Mouse (Mus musculus) heart, embryonic 11.5 days (tissue): ENCODE data around the gene Rrp1. TPM values are rescaled to one million over a fixed set of nuclear protein-coding genes. Genes with fewer than 3 reads are reported as not detected.

Source experiments
- ATAC-seq: fragments of 200-750 bp; cut with Nextera tagmentation; replicated peaks from 2 replicates; pipeline ENCODE4 v1.8.0; 2017; ENCODE audit warnings: moderate library complexity; ENCODE audit not compliant: insufficient number of reproducible peaks, low FRiP score, low TSS enrichment
- H3K27ac ChIP-seq: fragments of 300-500 bp; sonication (generic); 2 replicates; pipeline ENCODE4 v1.5.1; 2014; ENCODE audit warnings: mild to moderate bottlenecking, low read depth, low read length
- H3K27me3 ChIP-seq: fragments of 300-500 bp; sonication (generic); 2 replicates; pipeline ENCODE4 v1.6.1; 2014; ENCODE audit warnings: mild to moderate bottlenecking, low read length, mixed read lengths; ENCODE audit not compliant: control insufficient read depth, insufficient read depth
- H3K36me3 ChIP-seq: fragments of 300-500 bp; sonication (generic); 2 replicates; pipeline ENCODE4 v1.6.1; 2014; ENCODE audit warnings: mild to moderate bottlenecking, low read length, moderate library complexity, mixed read lengths; ENCODE audit not compliant: control insufficient read depth, insufficient read depth
- H3K4me1 ChIP-seq: fragments of 300-500 bp; sonication (generic); 2 replicates; pipeline ENCODE4 v1.6.1; 2014; ENCODE audit warnings: low read length; ENCODE audit not compliant: control insufficient read depth, insufficient read depth
- H3K4me2 ChIP-seq: fragments of 300-500 bp; sonication (generic); 2 replicates; pipeline ENCODE4 v1.6.1; 2014; ENCODE audit warnings: mild to moderate bottlenecking, moderate library complexity
- H3K4me3 ChIP-seq: fragments of 300-500 bp; sonication (generic); 2 replicates; pipeline ENCODE4 v1.5.1; 2014; ENCODE audit warnings: low read depth, low read length
- H3K9ac ChIP-seq: fragments of 300-500 bp; sonication (generic); 2 replicates; pipeline ENCODE4 v1.6.1; 2014; ENCODE audit warnings: mild to moderate bottlenecking, low read depth, low read length, moderate library complexity
- H3K9me3 ChIP-seq: fragments of 300-500 bp; sonication (generic); replicated peaks from 2 replicates; pipeline ENCODE4 v1.6.1; 2016; ENCODE audit warnings: low read length; ENCODE audit not compliant: control insufficient read depth
- WGBS: fragments of 180-500 bp; shearing (Covaris S2); extraction: QIAGEN DNeasy Blood & Tissue Kit; methylation state at CpG from one replicate; pipeline ENCODE4 v1.1.7; 2014; ENCODE audit not compliant: insufficient replicate concordance; 5-methylcytosine and 5-hydroxymethylcytosine counted together
- polyA plus RNA-seq: library from polyadenylated mRNA; unstranded; fragments of >200 nt; fragmentation: Nextera tagmentation; extraction: Ambion mirVana; gene quantifications from 2 replicates; pipeline ENCODE4 v1.2.1, GENCODE M21; 2014

Gene Rrp1
- polyA plus RNA-seq, 1 experiment from 2014 or later = 176 TPM

DNA sequence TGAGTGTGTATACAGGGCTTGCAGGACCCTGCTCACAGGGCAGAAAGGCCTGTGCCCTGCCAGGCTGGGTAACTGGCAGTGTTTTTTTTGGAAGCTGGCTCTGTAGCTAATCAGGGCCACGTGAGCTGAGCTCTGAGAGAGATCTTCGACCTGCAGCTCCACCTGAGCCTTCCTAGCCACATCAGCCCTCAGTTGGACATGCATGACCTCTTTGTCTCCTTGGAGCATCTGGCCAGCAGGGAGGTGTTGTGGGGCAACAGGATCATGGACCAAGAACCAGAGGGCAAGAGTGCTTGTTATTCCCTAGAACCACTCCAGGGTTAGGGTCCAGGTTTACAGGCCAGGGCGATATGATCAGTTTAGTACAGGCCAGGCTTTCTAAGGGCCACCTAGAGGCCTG lies 34.6 kb upstream of the Rrp1 start:
- Histone ChIP-seq H3K4me2 (no peak overlapping the region), H3K4me3 (no peak overlapping the region), H3K27ac (no peak overlapping the region), H3K36me3 (no peaks in the 10 kb centered on the region; the same call in 1 of the 2 replicates), H3K4me1 (no peaks in the 10 kb centered on the region; the same call in 1 of the 2 replicates), H3K9me3 (no peaks in the 10 kb centered on the region), H3K27me3 (no peaks in the 10 kb centered on the region), H3K9ac (no peak overlapping the region)
- WGBS = 73% methylated on average over 3 of the region's 3 CpGs
- ATAC-seq = no peak

DNA sequence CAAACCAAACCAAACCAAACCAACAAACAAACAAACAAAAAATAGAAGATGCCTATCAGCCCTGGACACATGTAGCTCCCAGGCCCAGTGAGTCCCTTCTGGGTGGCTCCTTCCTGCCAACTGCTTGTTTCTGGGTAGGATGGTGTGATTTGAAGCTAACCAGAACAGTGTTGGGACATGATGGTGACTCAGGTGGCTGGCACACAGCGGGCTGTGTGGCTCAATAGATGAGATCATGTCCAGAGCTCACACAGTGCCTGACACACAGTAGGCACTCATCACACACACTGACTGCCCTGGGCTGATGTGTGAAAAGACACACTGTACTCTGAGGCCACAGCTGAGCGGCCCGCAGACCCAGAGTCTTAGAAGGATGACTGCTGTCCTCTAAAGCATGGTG lies 33.4 kb upstream of the Rrp1 start:
- no peaks in the 10 kb centered on the region; the same call in 1 of the 2 replicates for H3K36me3 ChIP-seq
- no peaks in the 10 kb centered on the region for H3K4me1 ChIP-seq
- no peak for ATAC-seq
- no peak overlapping the region for H3K27ac ChIP-seq
- H3K4me3 ChIP-seq = no peak overlapping the region
- no peaks in the 10 kb centered on the region for H3K27me3 ChIP-seq
- H3K9ac ChIP-seq = no peak overlapping the region
- 88% methylated on average over 3 of the region's 3 CpGs for WGBS
- no peaks in the 10 kb centered on the region for H3K9me3 ChIP-seq
- no peak overlapping the region for H3K4me2 ChIP-seq

DNA sequence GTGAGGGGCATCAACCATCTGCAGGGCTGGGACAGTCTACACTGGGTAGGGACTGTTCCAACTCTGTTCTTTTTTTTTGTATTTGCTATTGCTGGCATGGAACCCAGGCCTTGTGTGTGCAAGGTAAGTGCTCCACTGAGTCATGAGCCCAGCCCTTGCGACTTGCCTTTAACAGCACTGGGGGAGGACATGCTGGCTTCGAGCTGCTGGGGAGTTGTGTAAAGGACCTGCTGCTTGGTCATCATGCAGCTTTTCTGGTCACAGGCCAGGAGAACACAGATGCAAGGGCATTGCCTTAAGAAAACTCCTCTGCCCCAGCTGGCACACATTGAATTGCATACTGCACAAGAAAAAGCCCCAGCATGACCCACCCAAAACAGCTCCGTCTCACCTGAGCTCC lies 29.4 kb upstream of the Rrp1 start:
- no peak for ATAC-seq

DNA sequence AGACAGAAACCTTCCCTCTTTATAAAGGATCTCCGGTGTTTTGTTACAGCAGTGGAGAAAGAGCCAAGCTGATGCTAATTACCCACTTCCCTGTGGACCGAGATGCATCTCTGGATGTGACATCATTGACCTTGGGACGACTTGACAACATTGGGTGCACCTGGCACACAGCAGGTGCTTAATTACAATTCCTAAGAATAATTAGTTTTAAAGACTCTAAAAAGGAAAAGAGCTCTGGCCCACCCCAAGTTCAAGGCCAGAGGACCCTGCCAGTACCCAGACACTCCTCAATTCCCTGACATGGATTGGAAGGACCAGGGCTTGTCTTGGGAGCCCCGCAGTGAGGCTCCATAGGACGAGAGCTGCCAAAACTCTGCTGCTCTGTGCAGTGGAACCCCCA lies 28.8 kb upstream of the Rrp1 start:
- H3K9me3 ChIP-seq = no peaks in the 10 kb centered on the region
- H3K27ac ChIP-seq = no peak overlapping the region
- H3K27me3 ChIP-seq = no peaks in the 10 kb centered on the region
- H3K4me2 ChIP-seq = no peak overlapping the region
- no peak for ATAC-seq
- WGBS = 81% methylated on average over 5 of the region's 5 CpGs
- H3K36me3 ChIP-seq = no peaks in the 10 kb centered on the region; the same call in 1 of the 2 replicates
- no peak overlapping the region for H3K9ac ChIP-seq
- H3K4me1 ChIP-seq = no peaks in the 10 kb centered on the region
- H3K4me3 ChIP-seq = no peak overlapping the region

More for the DNA sequence above, 29.4 kb upstream of the Rrp1 start:
- Histone ChIP-seq H3K27ac (no peak overlapping the region), H3K4me1 (no peaks in the 10 kb centered on the region), H3K4me3 (no peak overlapping the region), H3K9me3 (no peaks in the 10 kb centered on the region), H3K4me2 (no peak overlapping the region), H3K36me3 (no peaks in the 10 kb centered on the region; the same call in 1 of the 2 replicates), H3K9ac (no peak overlapping the region), H3K27me3 (no peaks in the 10 kb centered on the region)
- WGBS = 88% methylated on average over 3 of the region's 3 CpGs

DNA sequence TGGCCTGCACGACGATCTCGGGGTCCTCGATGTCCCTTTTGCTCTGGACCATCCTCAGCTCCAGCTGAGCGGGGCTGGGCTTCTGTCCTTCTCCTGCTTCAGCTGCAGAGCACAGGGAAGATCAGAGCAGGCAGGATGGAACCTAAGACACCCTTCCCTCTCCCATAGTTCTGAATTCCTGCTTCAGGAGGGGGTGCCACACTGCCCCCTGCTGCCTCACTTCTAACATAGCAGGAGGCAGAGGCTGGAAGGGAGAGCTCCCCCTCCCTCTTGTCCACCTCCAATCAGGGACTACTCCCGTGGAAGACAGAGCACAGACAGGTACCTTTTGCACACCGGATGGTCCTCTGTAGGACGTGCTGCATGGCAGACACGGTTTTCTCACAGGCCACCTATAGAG lies 28.0 kb upstream of the Rrp1 start:
- 66% methylated on average over 9 of the region's 9 CpGs for WGBS

DNA sequence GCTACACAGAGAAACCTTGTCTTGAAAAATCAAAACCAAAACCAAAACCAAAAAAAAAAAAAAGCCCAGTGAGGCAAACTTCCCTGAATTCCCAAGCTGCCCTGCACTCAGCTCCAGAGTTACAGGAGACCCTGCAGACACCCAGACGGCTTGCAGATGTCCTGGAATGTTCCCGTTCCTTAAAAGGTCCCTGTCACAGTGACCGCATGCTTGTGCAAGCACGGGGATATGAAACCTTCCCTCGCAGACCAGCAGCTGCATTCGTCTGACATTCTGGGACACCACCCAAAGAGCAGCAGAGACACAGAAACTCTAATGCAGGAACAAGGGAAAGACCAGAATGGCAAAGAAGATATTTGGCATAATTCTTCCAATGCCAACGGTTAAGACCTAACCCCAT lies 27.1 kb upstream of the Rrp1 start:
- Histone ChIP-seq H3K4me3 (no peak overlapping the region), H3K4me2 (no peak overlapping the region), H3K27me3 (no peaks in the 10 kb centered on the region), H3K9ac (no peak overlapping the region), H3K4me1 (no peaks in the 10 kb centered on the region), H3K9me3 (no peaks in the 10 kb centered on the region), H3K36me3 (no peaks in the 10 kb centered on the region; the same call in 1 of the 2 replicates), H3K27ac (no peak overlapping the region)
- WGBS = 83% methylated on average over 7 of the region's 7 CpGs
- no peak for ATAC-seq

More for the DNA sequence above, 28.0 kb upstream of the Rrp1 start:
- no peak overlapping the region for H3K4me3 ChIP-seq
- ATAC-seq = no peak
- no peak overlapping the region for H3K27ac ChIP-seq
- no peaks in the 10 kb centered on the region for H3K4me1 ChIP-seq
- H3K9ac ChIP-seq = no peak overlapping the region
- no peaks in the 10 kb centered on the region for H3K27me3 ChIP-seq
- H3K4me2 ChIP-seq = no peak overlapping the region
- no peaks in the 10 kb centered on the region; the same call in 1 of the 2 replicates for H3K36me3 ChIP-seq
- H3K9me3 ChIP-seq = no peaks in the 10 kb centered on the region

DNA sequence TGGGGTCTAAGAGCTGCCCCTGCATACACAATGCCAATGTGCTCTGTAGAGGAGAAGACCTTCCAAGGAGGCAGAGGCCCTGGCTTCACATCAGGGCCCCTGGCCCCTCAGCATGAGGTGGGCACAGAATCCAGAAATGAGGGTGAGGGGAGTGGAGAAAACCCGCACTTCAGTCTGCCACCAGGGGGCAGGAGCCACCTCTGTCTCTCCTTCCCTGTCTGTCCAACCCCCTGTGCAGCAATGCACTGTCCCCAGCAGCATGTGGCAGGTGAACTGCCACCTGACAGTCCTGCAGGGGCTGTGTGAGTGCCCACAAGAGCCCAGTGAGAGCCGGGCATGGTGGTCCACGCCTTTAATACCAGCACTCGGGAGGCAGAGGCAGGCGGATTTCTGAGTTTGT lies 26.7 kb upstream of the Rrp1 start:
- H3K27me3 ChIP-seq = no peaks in the 10 kb centered on the region
- no peak for ATAC-seq

DNA sequence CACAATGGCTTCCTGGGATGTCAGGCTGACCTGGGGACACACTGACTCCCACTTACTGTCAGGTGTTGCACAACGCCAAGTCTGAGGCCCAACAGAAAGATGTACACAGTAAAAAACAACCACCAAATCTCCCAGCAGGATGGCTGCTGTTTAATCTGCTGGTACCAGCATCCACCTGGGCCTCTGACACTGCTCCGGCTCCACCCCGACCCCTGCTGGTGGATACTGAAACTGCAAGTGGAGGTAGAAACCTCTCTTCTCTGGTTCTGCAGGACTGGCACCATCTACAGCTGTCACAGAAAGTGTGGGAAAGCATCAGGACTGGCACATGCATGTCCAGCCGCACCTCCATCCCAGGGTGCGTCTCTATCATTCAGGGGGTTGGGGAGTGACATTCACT lies 25.3 kb upstream of the Rrp1 start:
- Histone ChIP-seq H3K9me3 (no peaks in the 10 kb centered on the region), H3K4me1 (no peaks in the 10 kb centered on the region), H3K4me2 (no peak overlapping the region), H3K4me3 (no peak overlapping the region), H3K27me3 (no peaks in the 10 kb centered on the region), H3K36me3 (no peaks in the 10 kb centered on the region), H3K27ac (no peak overlapping the region), H3K9ac (no peak overlapping the region)
- ATAC-seq = no peak
- WGBS = 7% methylated on average over 5 of the region's 5 CpGs

More for the DNA sequence above, 26.7 kb upstream of the Rrp1 start:
- WGBS = 55% methylated on average over 5 of the region's 5 CpGs
- Histone ChIP-seq H3K9me3 (no peaks in the 10 kb centered on the region), H3K27ac (no peak overlapping the region), H3K4me2 (no peak overlapping the region), H3K4me1 (no peaks in the 10 kb centered on the region), H3K4me3 (no peak overlapping the region), H3K36me3 (no peaks in the 10 kb centered on the region; the same call in 1 of the 2 replicates), H3K9ac (no peak overlapping the region)

DNA sequence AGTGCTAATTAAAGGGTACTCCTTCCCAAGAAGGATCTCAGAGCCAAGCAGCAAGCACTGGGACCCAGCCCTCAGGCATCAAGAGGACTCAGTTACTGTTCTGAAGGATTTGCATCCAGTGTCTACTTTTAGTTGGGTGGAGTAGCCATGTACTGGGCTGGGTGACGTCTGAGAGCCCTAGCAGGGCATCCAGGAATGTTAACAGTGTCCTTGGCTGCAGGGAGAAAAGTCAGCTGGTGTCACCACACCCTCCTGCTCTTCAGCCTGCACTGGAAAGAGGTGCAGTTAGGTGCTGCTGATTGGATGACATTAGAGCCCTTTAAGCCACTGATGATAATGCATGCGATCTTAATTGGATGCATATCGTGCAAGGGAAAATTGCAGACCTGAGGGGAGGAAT lies 20.0 kb upstream of the Rrp1 start:
- ATAC-seq = no peak
- 69% methylated on average over 3 of the region's 3 CpGs for WGBS

More for the DNA sequence above, 20.0 kb upstream of the Rrp1 start:
- no peaks in the 10 kb centered on the region for H3K27me3 ChIP-seq
- H3K36me3 ChIP-seq = peaks cover 4% of the 10 kb centered on the region; the same call in 1 of the 2 replicates
- no peak overlapping the region for H3K4me3 ChIP-seq
- no peaks in the 10 kb centered on the region for H3K9me3 ChIP-seq
- H3K4me1 ChIP-seq = no peaks in the 10 kb centered on the region
- no peak overlapping the region for H3K9ac ChIP-seq
- no peak overlapping the region for H3K27ac ChIP-seq
- H3K4me2 ChIP-seq = no peak overlapping the region
